Comparison of ENCODE assay signal across 24 mouse cellular contexts in the genomic region with DNA sequence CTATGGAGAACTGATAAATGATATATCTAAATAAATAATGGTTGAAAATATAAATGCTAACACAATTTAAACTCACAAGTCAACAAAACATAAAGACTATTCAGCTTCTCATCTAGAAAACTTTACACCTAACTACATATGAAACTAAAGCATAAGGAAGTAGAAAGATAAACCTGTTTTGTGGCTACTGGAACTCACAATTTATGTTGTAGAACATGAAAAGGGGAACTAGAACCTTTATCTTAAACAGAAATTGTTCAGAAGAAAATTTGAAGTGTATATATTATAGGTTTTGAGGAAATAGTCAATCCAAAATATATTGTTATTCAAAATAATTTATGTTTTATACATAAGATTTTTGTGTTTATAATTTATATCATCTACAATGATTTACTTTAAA.
"Had no signal": no experiment of that assay in that cellular context is flagged by ENCODE, and none has a peak within 500 bp of the region (broad histone marks: within the 10 kb centered on the region; RNA-seq: fewer than 3 reads in every experiment).

No protein-coding gene starts in this region.

- H3K9me3 ChIP-seq: embryonic facial prominence, embryonic 10.5 days; embryonic facial prominence, embryonic 12.5 days; embryonic facial prominence, embryonic 13.5 days; embryonic facial prominence, embryonic 15.5 days; forebrain, embryonic 10.5 days; forebrain, embryonic 12.5 days; forebrain, embryonic 13.5 days; forebrain, embryonic 15.5 days; heart, embryonic 10.5 days had no signal

- H3K9ac ChIP-seq: embryonic facial prominence, embryonic 12.5 days; embryonic facial prominence, embryonic 13.5 days; embryonic facial prominence, embryonic 15.5 days; forebrain, embryonic 12.5 days; forebrain, embryonic 13.5 days; forebrain, embryonic 15.5 days; forebrain, postnatal 0 days had no signal

- H3K4me3 ChIP-seq: embryonic facial prominence, embryonic 10.5 days; embryonic facial prominence, embryonic 12.5 days; embryonic facial prominence, embryonic 13.5 days; embryonic facial prominence, embryonic 15.5 days; erythroblast, embryonic 14.5 days; forebrain, embryonic 10.5 days; forebrain, embryonic 12.5 days; forebrain, embryonic 13.5 days; forebrain, embryonic 15.5 days; gastrocnemius, adult 2 months; heart, adult 2 months; heart, embryonic 10.5 days had no signal

- H3K36me3 ChIP-seq: embryonic facial prominence, embryonic 10.5 days; embryonic facial prominence, embryonic 12.5 days; embryonic facial prominence, embryonic 13.5 days; embryonic facial prominence, embryonic 15.5 days; forebrain, embryonic 10.5 days; forebrain, embryonic 12.5 days; forebrain, embryonic 15.5 days; heart, embryonic 10.5 days had no signal

- DNase-seq: cerebellum, postnatal 10 days; cerebellum, postnatal 14 days; cerebellum, postnatal 25 days; cerebellum, postnatal 36 days; embryo, embryonic 11 days; forebrain, postnatal 0 days; gastrocnemius, adult 2 months; gastrocnemius, postnatal 10 days; gastrocnemius, postnatal 14 days; gastrocnemius, postnatal 25 days; gastrocnemius, postnatal 36 days; heart, adult 11 months; heart, adult 18-20 months; heart, adult 2 months had no signal

- H3K27ac ChIP-seq: embryonic facial prominence, embryonic 10.5 days; embryonic facial prominence, embryonic 12.5 days; embryonic facial prominence, embryonic 13.5 days; embryonic facial prominence, embryonic 15.5 days; forebrain, embryonic 10.5 days; forebrain, embryonic 12.5 days; forebrain, embryonic 13.5 days; forebrain, embryonic 15.5 days; gastrocnemius, adult 2 months; heart, adult 2 months; heart, embryonic 10.5 days had no signal

- H3K27me3 ChIP-seq: embryonic facial prominence, embryonic 12.5 days; embryonic facial prominence, embryonic 13.5 days; embryonic facial prominence, embryonic 15.5 days; forebrain, embryonic 12.5 days; forebrain, embryonic 13.5 days; forebrain, embryonic 15.5 days had no signal

- H3K4me1 ChIP-seq: embryonic facial prominence, embryonic 10.5 days; embryonic facial prominence, embryonic 12.5 days; embryonic facial prominence, embryonic 13.5 days; embryonic facial prominence, embryonic 15.5 days; forebrain, embryonic 10.5 days; forebrain, embryonic 12.5 days; forebrain, embryonic 13.5 days; forebrain, embryonic 15.5 days; heart, embryonic 10.5 days had no signal
